Mouse (Mus musculus) erythroblast, embryonic 14.5 days (primary cell): Measurements from ENCODE around the gene Fgf13. TPM values are rescaled to one million over a fixed set of nuclear protein-coding genes. Genes with fewer than 3 reads are reported as not detected.

Experiments used
- H3K27me3 ChIP-seq: 2 replicates; pipeline ENCODE4 v1.6.1; 2012; ENCODE audit warnings: inconsistent platforms; ENCODE audit not compliant: control insufficient read depth
- H3K36me3 ChIP-seq: 2 replicates; pipeline ENCODE4 v1.6.1; 2012; ENCODE audit warnings: mild to moderate bottlenecking, inconsistent platforms; ENCODE audit not compliant: control insufficient read depth
- H3K4me1 ChIP-seq: 2 replicates; pipeline ENCODE4 v1.6.1; 2012; ENCODE audit warnings: inconsistent platforms; ENCODE audit not compliant: control insufficient read depth
- H3K4me3 ChIP-seq: replicated peaks from 2 replicates; pipeline ENCODE3; 2012; ENCODE audit warnings: moderate library complexity, mild to moderate bottlenecking, inconsistent platforms
- H3K9me3 ChIP-seq: 2 replicates; pipeline ENCODE4 v1.6.1; 2012; ENCODE audit warnings: low read length, inconsistent platforms, mixed read lengths; ENCODE audit not compliant: control insufficient read depth
- GATA1 ChIP-seq: IDR thresholded peaks from 2 replicates; pipeline ENCODE4 v1.6.1; 2012; ENCODE audit warnings: low read length, inconsistent platforms, mixed read lengths
- TAL1 ChIP-seq: IDR thresholded peaks from 3 replicates; pipeline ENCODE4 v1.6.1; 2012; ENCODE audit warnings: low read length, inconsistent platforms, mixed read lengths
- polyA plus RNA-seq: library from polyadenylated mRNA; stranded (reverse); fragments of >175 nt; gene quantifications from 2 replicates; pipeline ENCODE4 v1.2.3, GENCODE M21; 2012

Gene Fgf13
- polyA plus RNA-seq, 1 experiment = 0.17 TPM

DNA sequence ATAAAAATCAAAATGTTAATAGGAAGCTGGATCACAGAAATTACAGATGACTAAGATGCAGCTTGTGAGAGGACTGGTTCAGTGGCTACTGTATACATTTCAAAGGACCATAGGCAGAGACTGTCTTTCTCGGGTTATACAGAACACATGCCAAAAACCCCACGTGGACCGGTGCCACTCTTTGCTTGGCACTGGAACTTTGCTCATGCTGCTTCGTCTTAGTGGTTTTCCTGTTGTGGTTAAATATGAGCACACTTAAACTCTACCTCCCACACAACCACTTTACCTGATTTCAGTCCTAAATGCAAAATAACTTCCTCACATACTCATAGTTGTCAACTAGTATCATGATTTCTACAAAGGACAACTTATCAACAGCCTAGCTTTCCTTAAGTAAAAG, 59.6 kb downstream of the Fgf13 start:
- Histone ChIP-seq H3K4me1 (no peaks in the 10 kb centered on the region), H3K9me3 (no peaks in the 10 kb centered on the region), H3K36me3 (no peaks in the 10 kb centered on the region), H3K4me3 (no peak overlapping the region), H3K27me3 (no peaks in the 10 kb centered on the region)
- no peak for TF ChIP-seq TAL1
- no peak for TF ChIP-seq GATA1

GRCm38 (mm10) chrX:59493388-59493787, 74.5 kb downstream of the Fgf13 start:
- TF ChIP-seq TAL1 (no peak), GATA1 (no peak)
- no peaks in the 10 kb centered on the region for H3K27me3 ChIP-seq
- no peak overlapping the region for H3K4me3 ChIP-seq
- no peaks in the 10 kb centered on the region for H3K9me3 ChIP-seq
- no peaks in the 10 kb centered on the region for H3K4me1 ChIP-seq
- H3K36me3 ChIP-seq = no peaks in the 10 kb centered on the region

DNA sequence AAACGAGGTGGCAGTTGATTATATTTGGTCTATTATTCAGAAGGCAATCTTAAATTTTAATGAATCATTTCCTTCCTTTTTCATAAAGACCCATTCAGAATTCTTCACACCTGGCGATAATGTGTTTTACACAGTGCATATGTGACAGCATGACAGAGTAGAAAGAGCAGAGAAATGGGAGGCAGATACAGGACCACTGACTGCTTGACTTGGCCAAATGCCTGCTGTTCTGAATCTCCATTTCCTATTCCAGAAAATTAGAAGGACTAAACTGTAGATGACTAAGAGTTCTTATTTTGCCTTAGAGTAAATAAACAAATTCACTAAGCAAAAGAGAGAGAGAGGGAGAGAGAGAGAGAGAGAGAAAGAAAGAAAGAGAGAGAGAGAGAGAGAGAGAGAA, 82.4 kb downstream of the Fgf13 start:
- no peaks in the 10 kb centered on the region for H3K9me3 ChIP-seq
- no peak overlapping the region for H3K4me3 ChIP-seq
- H3K36me3 ChIP-seq = no peaks in the 10 kb centered on the region
- no peak for TF ChIP-seq TAL1
- no peak for TF ChIP-seq GATA1
- H3K4me1 ChIP-seq = no peaks in the 10 kb centered on the region
- no peaks in the 10 kb centered on the region for H3K27me3 ChIP-seq

DNA sequence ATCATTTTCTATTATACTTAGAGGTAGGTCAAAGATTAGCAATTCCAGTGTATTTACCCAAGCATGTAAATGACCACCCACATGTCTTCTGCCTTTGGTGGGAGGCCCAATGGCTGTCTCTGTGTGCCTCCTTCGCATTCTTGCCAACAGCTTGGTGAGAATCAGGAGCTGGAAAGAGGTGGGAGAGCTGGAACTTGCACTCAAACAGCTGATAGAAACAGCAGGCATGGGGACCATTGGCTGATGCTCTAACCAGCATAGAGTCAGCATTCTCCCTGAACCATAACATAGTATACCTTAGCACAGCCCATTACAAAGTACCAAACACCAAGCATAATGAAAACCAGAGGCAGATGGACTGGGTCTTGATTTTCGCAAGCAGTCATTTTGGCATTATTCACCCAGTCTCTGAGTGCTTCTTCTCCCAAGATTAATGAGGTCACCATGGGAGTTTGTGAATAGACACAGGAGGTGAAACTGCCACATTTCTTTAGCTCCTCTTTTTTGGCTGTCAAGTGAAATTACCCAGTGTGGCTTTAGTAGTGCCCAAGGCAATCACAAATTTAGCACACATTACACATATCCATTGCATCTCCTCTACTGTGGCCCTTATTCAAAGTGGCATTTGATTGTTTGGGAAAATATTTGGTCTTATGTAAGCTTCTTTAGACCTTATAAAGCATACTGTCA, 165.1 kb downstream of the Fgf13 start:
- H3K4me3 ChIP-seq = no peak overlapping the region
- H3K4me1 ChIP-seq = no peaks in the 10 kb centered on the region
- no peak for TF ChIP-seq TAL1
- TF ChIP-seq GATA1 = no peak

GRCm38 (mm10) chrX:59290916-59291411, 276.9 kb downstream of the Fgf13 start:
- TF ChIP-seq GATA1 = no peak
- no peak for TF ChIP-seq TAL1
- Histone ChIP-seq H3K36me3 (no peaks in the 10 kb centered on the region), H3K9me3 (no peaks in the 10 kb centered on the region), H3K4me3 (no peak overlapping the region), H3K4me1 (no peaks in the 10 kb centered on the region), H3K27me3 (no peaks in the 10 kb centered on the region)

More for the DNA sequence above, 165.1 kb downstream of the Fgf13 start:
- Histone ChIP-seq H3K9me3 (no peaks in the 10 kb centered on the region), H3K36me3 (no peaks in the 10 kb centered on the region), H3K27me3 (no peaks in the 10 kb centered on the region)

- TF ChIP-seq GATA1 (no peak), TAL1 (no peak)
- Histone ChIP-seq H3K36me3 (no peaks in the 10 kb centered on the region), H3K27me3 (no peaks in the 10 kb centered on the region), H3K4me3 (no peak overlapping the region), H3K9me3 (no peaks in the 10 kb centered on the region), H3K4me1 (no peaks in the 10 kb centered on the region)
Observed at GRCm38 (mm10) chrX:59251576-59251975, 316.3 kb downstream of the Fgf13 start.

GRCm38 (mm10) chrX:59243752-59244151, 324.1 kb downstream of the Fgf13 start:
- Histone ChIP-seq H3K9me3 (no peaks in the 10 kb centered on the region), H3K4me3 (no peak overlapping the region), H3K27me3 (no peaks in the 10 kb centered on the region), H3K4me1 (no peaks in the 10 kb centered on the region), H3K36me3 (no peaks in the 10 kb centered on the region)
- TF ChIP-seq TAL1 (no peak), GATA1 (no peak)

DNA sequence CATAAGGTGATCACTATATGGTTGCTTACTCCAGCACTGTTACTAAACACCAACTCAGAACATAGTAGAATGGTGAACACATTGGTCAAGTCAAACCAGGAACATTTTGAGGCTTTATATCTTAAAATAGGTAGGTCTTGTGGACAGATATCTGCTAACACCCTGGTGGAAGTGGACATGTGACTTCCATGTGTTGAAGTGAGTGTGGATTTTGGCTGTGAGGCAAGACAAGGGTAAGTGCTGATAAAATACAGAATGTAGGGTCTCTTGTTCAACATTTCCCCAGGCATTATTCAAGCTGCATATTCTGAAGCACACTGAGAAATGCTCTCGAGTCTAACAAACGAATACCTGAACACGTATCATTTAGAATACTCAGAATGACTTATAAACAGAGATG, 324.7 kb downstream of the Fgf13 start:
- Histone ChIP-seq H3K9me3 (no peaks in the 10 kb centered on the region), H3K36me3 (no peaks in the 10 kb centered on the region), H3K4me3 (no peak overlapping the region), H3K27me3 (no peaks in the 10 kb centered on the region), H3K4me1 (no peaks in the 10 kb centered on the region)
- TF ChIP-seq GATA1 (no peak), TAL1 (no peak)

GRCm38 (mm10) chrX:59241460-59241747, 326.5 kb downstream of the Fgf13 start:
- H3K27me3 ChIP-seq = no peaks in the 10 kb centered on the region
- TF ChIP-seq GATA1 = no peak
- TF ChIP-seq TAL1 = no peak
- H3K4me3 ChIP-seq = no peak overlapping the region
- no peaks in the 10 kb centered on the region for H3K4me1 ChIP-seq
- H3K36me3 ChIP-seq = no peaks in the 10 kb centered on the region
- no peaks in the 10 kb centered on the region for H3K9me3 ChIP-seq

DNA sequence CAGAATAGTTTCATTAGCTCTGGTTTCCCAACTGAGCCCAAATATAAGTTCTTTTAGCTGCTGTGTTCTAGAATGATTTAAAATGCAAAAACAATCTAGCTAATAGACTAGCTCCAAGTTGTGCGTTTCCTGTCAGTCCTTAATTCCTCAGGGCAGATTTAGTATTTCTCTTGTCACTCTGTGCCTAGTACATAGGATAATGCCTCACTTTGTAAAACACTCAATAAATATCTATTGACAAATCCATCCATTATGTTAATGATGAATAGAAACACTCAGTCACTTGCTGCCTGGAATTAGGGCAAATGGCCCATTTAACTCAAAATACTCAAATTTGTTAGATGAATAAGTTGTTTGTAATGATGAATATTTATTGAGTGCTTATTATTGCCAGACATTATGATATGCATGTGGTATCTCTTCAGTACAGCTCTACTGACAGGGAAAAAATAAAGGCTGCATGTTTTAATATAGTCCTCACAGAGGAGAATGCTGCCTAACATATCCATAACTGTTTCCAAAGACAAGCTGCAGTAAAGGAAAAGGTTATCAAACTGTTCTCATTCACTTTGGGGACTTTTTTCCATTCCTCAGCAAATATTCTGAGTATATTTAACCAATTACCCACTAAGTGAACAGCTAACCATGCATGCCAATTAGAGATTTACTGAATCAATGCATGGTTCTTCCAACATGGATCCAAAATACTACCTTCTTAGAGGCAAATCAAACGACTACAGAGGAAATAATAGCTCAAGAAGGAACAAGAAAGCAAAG, 327.0 kb downstream of the Fgf13 start:
- Histone ChIP-seq H3K4me1 (no peaks in the 10 kb centered on the region), H3K27me3 (no peaks in the 10 kb centered on the region), H3K4me3 (no peak overlapping the region), H3K36me3 (no peaks in the 10 kb centered on the region), H3K9me3 (no peaks in the 10 kb centered on the region)
- TF ChIP-seq GATA1 = no peak
- TF ChIP-seq TAL1 = no peak
